Mouse (Mus musculus): ENCODE results near the gene Dll3. TPM values are rescaled to one million over a fixed set of nuclear protein-coding genes. Genes with fewer than 3 reads are reported as not detected.

Gene Dll3
- under 1 TPM in 1 of 2 experiments, not detected in 1; 0.02 TPM for polyA plus RNA-seq (2012; fragmentation: generic; extraction: Trizol)

GRCm38 (mm10) chr7:28301616-28302433 lies at the start of gene Dll3:
Dll3 (minus strand) TSS chr7:28302238.

GRCm38 (mm10) chr7:28350155-28350883 lies 48.3 kb upstream of the Dll3 start, which contains the start of gene Rps16:
Rps16 (plus strand) TSS chr7:28350652.

GRCm38 (mm10) chr7:28338108-28338998 lies 36.3 kb upstream of the Dll3 start, which contains the start of gene Supt5:
Supt5 (minus strand) TSS chr7:28338746.

GRCm38 (mm10) chr7:28311926-28312543 lies 10.0 kb upstream of the Dll3 start, which contains the start of gene Timm50:
Timm50 (minus strand) TSS chr7:28312072.

GRCm38 (mm10) chr7:28290638-28291590 lies 11.1 kb downstream of the Dll3 start, which contains the start of gene Selenov:
Selenov (minus strand) TSS chr7:28291186.

GRCm38 (mm10) chr7:28277615-28278278 lies 24.3 kb downstream of the Dll3 start, which contains the start of gene Eid2b:
Eid2b (plus strand) TSS chr7:28277739.

GRCm38 (mm10) chr7:28267129-28268041 lies 34.7 kb downstream of the Dll3 start, which contains the start of gene Eid2:
Eid2 (plus strand) TSS chr7:28267881.

Other genes starting within 250 kb of the Dll3 start
- gene Fcgbp, start 231.0 kb downstream of the Dll3 start, polyA plus RNA-seq (2012; fragmentation: generic; extraction: Trizol), result under 1 TPM in 1 of 2 experiments, not detected in 1; 0.02 TPM
- 1 to 10 TPM in 1 of 2 experiments, under 1 TPM in 1; 0.07 to 1.5 TPM for gene 9530053A07Rik, start 172.8 kb downstream of the Dll3 start, polyA plus RNA-seq (2012; fragmentation: generic; extraction: Trizol)
- gene Fbl, start 132.5 kb downstream of the Dll3 start, polyA plus RNA-seq (2012; fragmentation: generic; extraction: Trizol), result 100 to 1,000 TPM in 1 of 2 experiments, 10 to 100 TPM in 1; 97.0 to 392 TPM
- 10 to 100 TPM in 1 of 2 experiments, 1 to 10 TPM in 1; 6.2 to 27.4 TPM for gene Dyrk1b, start 122.8 kb downstream of the Dll3 start, polyA plus RNA-seq (2012; fragmentation: generic; extraction: Trizol)
- 10 to 100 TPM in 1 of 2 experiments, 1 to 10 TPM in 1; 6.7 to 11.4 TPM for gene Eid2, start 34.4 kb downstream of the Dll3 start, polyA plus RNA-seq (2012; fragmentation: generic; extraction: Trizol)
- 1 to 10 TPM; 1.6 to 7.0 TPM for gene Eid2b, start 24.5 kb downstream of the Dll3 start, polyA plus RNA-seq (2012; fragmentation: generic; extraction: Trizol)
- gene Selenov, start 11.1 kb downstream of the Dll3 start, polyA plus RNA-seq (2012; fragmentation: generic; extraction: Trizol), result not detected
- 100 to 1,000 TPM in 1 of 2 experiments, 10 to 100 TPM in 1; 52.9 to 176 TPM for gene Timm50, start 9.8 kb upstream of the Dll3 start, polyA plus RNA-seq (2012; fragmentation: generic; extraction: Trizol)
- 100 to 1,000 TPM in 1 of 2 experiments, 10 to 100 TPM in 1; 59.3 to 103 TPM for gene Supt5, start 36.5 kb upstream of the Dll3 start, polyA plus RNA-seq (2012; fragmentation: generic; extraction: Trizol)
- over 10,000 TPM in 1 of 2 experiments, 1,000 to 10,000 TPM in 1; 5,175 to 11,723 TPM for gene Rps16, start 48.4 kb upstream of the Dll3 start, polyA plus RNA-seq (2012; fragmentation: generic; extraction: Trizol)
- 10 to 100 TPM in 1 of 2 experiments, 1 to 10 TPM in 1; 7.3 to 36.1 TPM for gene Plekhg2, start 70.4 kb upstream of the Dll3 start, polyA plus RNA-seq (2012; fragmentation: generic; extraction: Trizol)
- gene Zfp36, start 78.0 kb upstream of the Dll3 start, polyA plus RNA-seq (2012; fragmentation: generic; extraction: Trizol), result 10 to 100 TPM in 1 of 2 experiments, 1 to 10 TPM in 1; 3.3 to 11.2 TPM
- 10 to 100 TPM; 42.7 to 61.9 TPM for gene Med29, start 90.5 kb upstream of the Dll3 start, polyA plus RNA-seq (2012; fragmentation: generic; extraction: Trizol)
- gene Paf1, start 90.7 kb upstream of the Dll3 start, polyA plus RNA-seq (2012; fragmentation: generic; extraction: Trizol), result 10 to 100 TPM; 14.8 to 40.0 TPM
- gene Gmfg, start 135.2 kb upstream of the Dll3 start, polyA plus RNA-seq (2012; fragmentation: generic; extraction: Trizol), result under 1 TPM; 0.14 to 0.22 TPM
- under 1 TPM; 0.01 to 0.11 TPM for gene Lrfn1, start 149.7 kb upstream of the Dll3 start, polyA plus RNA-seq (2012; fragmentation: generic; extraction: Trizol)
- not detected for gene Ifnl2, start 208.2 kb upstream of the Dll3 start, polyA plus RNA-seq (2012; fragmentation: generic; extraction: Trizol)
- not detected for gene Ifnl3, start 220.6 kb upstream of the Dll3 start, polyA plus RNA-seq (2012; fragmentation: generic; extraction: Trizol)
- gene Sycn, start 238.6 kb upstream of the Dll3 start, polyA plus RNA-seq (2012; fragmentation: generic; extraction: Trizol), result not detected
- gene Nccrp1, start 245.0 kb upstream of the Dll3 start, polyA plus RNA-seq (2012; fragmentation: generic; extraction: Trizol), result not detected

Data from C3H10T1/2 (cell line).